Mouse (Mus musculus) lung, embryonic 14.5 days (tissue): ENCODE results near the gene Grm4. TPM values are rescaled to one million over a fixed set of nuclear protein-coding genes. Genes with fewer than 3 reads are reported as not detected.

Experiments
- ATAC-seq: fragments of 200-750 bp; cut with Nextera tagmentation; 2 replicates; pipeline ENCODE4 v1.8.0; 2017; ENCODE audit warnings: mild to moderate bottlenecking, moderate TSS enrichment, moderate library complexity; ENCODE audit not compliant: insufficient read depth
- DNase-seq: peaks from one replicate; pipeline ENCODE4 v3.0.0-alpha.2; 2015
- H3K27ac ChIP-seq: fragments of 300-500 bp; sonication (generic); 2 replicates; pipeline ENCODE4 v1.5.1; 2014; ENCODE audit warnings: low read depth, mild to moderate bottlenecking, moderate library complexity
- H3K27me3 ChIP-seq: fragments of 300-500 bp; sonication (generic); 2 replicates; pipeline ENCODE4 v1.6.1; 2014; ENCODE audit warnings: low read length, control low read depth; ENCODE audit not compliant: insufficient read depth
- H3K36me3 ChIP-seq: fragments of 300-500 bp; sonication (generic); 2 replicates; pipeline ENCODE4 v1.6.1; 2014; ENCODE audit warnings: control low read depth; ENCODE audit not compliant: insufficient read depth
- H3K4me1 ChIP-seq: fragments of 300-500 bp; sonication (generic); 2 replicates; pipeline ENCODE4 v1.6.1; 2014; ENCODE audit warnings: antibody characterized with exemption, control low read depth; ENCODE audit not compliant: insufficient read depth
- H3K4me2 ChIP-seq: fragments of 300-500 bp; sonication (generic); 2 replicates; pipeline ENCODE4 v1.6.1; 2014; ENCODE audit warnings: mild to moderate bottlenecking
- H3K4me3 ChIP-seq: fragments of 300-500 bp; sonication (generic); 2 replicates; pipeline ENCODE4 v1.5.1; 2014; ENCODE audit warnings: low read depth, low read length
- H3K9ac ChIP-seq: fragments of 300-500 bp; sonication (generic); 2 replicates; pipeline ENCODE4 v1.6.1; 2014
- H3K9me3 ChIP-seq: fragments of 300-500 bp; sonication (generic); 2 replicates; pipeline ENCODE4 v1.6.1; 2016; ENCODE audit warnings: low read depth, low read length, control low read depth
- CTCF ChIP-seq: IDR thresholded peaks from 2 replicates; pipeline ENCODE4 v1.5.1; 2016; ENCODE audit warnings: antibody characterized with exemption, low read depth
- WGBS: fragments of 180-500 bp; shearing (Covaris S2); extraction: QIAGEN DNeasy Blood & Tissue Kit; methylation state at CpG from one replicate; pipeline ENCODE4 v1.1.7; 2014; 5-methylcytosine and 5-hydroxymethylcytosine counted together
- polyA plus RNA-seq: library from polyadenylated mRNA; unstranded; fragments of >200 nt; fragmentation: Nextera tagmentation; extraction: Ambion mirVana; gene quantifications from 2 replicates; pipeline ENCODE4 v1.2.1, GENCODE M21; 2014

Gene Grm4
- polyA plus RNA-seq, 1 experiment from 2014 or later, result 0.05 TPM

- TF ChIP-seq CTCF, result peak; percentile 79
- H3K9me3 ChIP-seq, result no peaks in the 10 kb centered on the region
- no peak overlapping the region for H3K4me3 ChIP-seq
- no peak overlapping the region for H3K9ac ChIP-seq
- ATAC-seq (no peak), DNase-seq (peak; percentile 76)
- H3K4me2 ChIP-seq, result no peak overlapping the region
- H3K27me3 ChIP-seq, result peaks cover 46% of the 10 kb centered on the region
- 1% methylated on average over 27 of the region's 27 CpGs for WGBS
- H3K4me1 ChIP-seq, result no peaks in the 10 kb centered on the region
- no peaks in the 10 kb centered on the region for H3K36me3 ChIP-seq
- no peak overlapping the region for H3K27ac ChIP-seq
These were observed 646 bp downstream of the Grm4 start for GRCm38 (mm10) chr17:27520557-27520956.

GRCm38 (mm10) chr17:27518700-27519595 lies 2.3 kb downstream of the Grm4 start:
- no peaks in the 10 kb centered on the region for H3K4me1 ChIP-seq
- no peak overlapping the region for H3K27ac ChIP-seq
- peaks cover 62% of the 10 kb centered on the region for H3K27me3 ChIP-seq
- TF ChIP-seq CTCF, result no peak
- WGBS, result 30% methylated on average over 15 of the region's 15 CpGs
- no peak overlapping the region for H3K4me2 ChIP-seq
- ATAC-seq (0 out of 2 replicates have a peak, but pooled peaks have one; percentile 16), DNase-seq (no peak)
- H3K4me3 ChIP-seq, result no peak overlapping the region
- no peak overlapping the region for H3K9ac ChIP-seq
- H3K9me3 ChIP-seq, result no peaks in the 10 kb centered on the region
- H3K36me3 ChIP-seq, result no peaks in the 10 kb centered on the region

DNA sequence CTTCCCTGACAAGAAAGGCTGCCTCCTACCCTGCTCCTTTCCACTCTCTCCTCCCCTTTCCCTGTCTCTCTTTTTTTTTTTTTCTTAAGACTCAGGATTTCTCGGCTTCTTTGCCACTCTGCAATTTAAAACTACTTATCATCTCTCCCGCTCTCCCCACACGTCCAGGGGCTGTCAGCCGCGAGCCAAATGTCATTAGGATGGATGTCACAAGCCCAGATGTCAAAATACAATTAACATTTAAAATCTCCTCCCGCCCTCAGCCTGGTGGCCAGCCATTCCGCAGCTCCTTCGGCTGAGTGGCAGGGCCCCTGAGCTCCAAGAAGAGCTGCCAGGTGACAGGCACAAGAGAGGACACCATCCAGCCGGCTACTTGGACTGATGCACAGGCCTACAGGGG lies 2.9 kb downstream of the Grm4 start:
- no peaks in the 10 kb centered on the region for H3K9me3 ChIP-seq
- H3K4me1 ChIP-seq, result no peaks in the 10 kb centered on the region
- H3K27me3 ChIP-seq, result peaks cover 68% of the 10 kb centered on the region
- 0 out of 2 replicates have a peak, but pooled peaks have one; percentile 29 for ATAC-seq
- no peak for TF ChIP-seq CTCF
- H3K36me3 ChIP-seq, result no peaks in the 10 kb centered on the region
- H3K27ac ChIP-seq, result no peak overlapping the region
- no peak overlapping the region for H3K9ac ChIP-seq
- peak; percentile 54 for DNase-seq
- no peak overlapping the region for H3K4me3 ChIP-seq
- WGBS, result 15% methylated on average over 9 of the region's 9 CpGs
- H3K4me2 ChIP-seq, result no peak overlapping the region

- peak; percentile 38 for DNase-seq
These were observed 7.1 kb downstream of the Grm4 start for GRCm38 (mm10) chr17:27513916-27514762.

DNA sequence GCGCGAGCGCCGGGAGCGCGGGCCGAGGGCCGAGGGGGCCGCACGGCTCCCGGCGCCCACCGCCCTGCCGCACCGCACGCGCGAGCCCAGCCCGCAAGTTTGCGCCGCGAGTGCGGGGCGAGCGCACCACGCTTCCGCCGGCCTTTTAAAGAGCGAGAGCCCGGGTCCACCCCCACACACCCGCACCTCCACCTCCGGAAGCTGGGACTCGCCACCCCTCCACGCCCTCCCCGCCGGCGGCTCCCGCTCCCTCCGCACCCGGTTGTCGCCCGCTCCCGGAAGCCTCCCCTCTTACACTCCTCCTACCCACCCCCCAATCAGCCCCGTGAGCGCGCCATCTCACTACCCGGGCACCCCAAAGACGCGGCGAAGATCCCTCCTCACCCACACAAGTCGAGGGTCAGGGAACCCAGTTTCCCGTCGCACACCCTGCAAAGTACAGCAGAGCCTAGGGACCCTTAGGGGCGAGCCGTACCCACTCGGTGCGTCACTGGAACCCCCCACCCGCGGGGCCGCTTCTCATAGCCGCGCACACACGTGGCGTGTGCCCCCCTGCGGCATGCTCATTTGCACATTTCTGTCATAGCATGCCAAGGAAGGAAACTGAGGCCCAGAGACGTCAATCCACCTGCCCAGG lies 7.8 kb downstream of the Grm4 start:
- Histone ChIP-seq H3K36me3 (no peaks in the 10 kb centered on the region), H3K4me2 (peak overlapping the region; percentile 96), H3K4me1 (no peaks in the 10 kb centered on the region), H3K9ac (peak overlapping the region; percentile 34), H3K27me3 (peaks cover 87% of the 10 kb centered on the region), H3K9me3 (no peaks in the 10 kb centered on the region), H3K4me3 (peak overlapping the region; percentile 58), H3K27ac (no peak overlapping the region)
- WGBS, result 2% methylated on average over 55 of the region's 66 CpGs
- ATAC-seq (no peak), DNase-seq (no peak)
- no peak for TF ChIP-seq CTCF

More at GRCm38 (mm10) chr17:27513916-27514762, 7.1 kb downstream of the Grm4 start:
- peak overlapping the region; percentile 58; the same call in 1 of the 2 replicates for H3K4me3 ChIP-seq
- no peak for ATAC-seq
- no peaks in the 10 kb centered on the region for H3K36me3 ChIP-seq
- WGBS, result 29% methylated on average over 27 of the region's 27 CpGs
- peak; percentile 61 for TF ChIP-seq CTCF
- H3K27ac ChIP-seq, result no peak overlapping the region
- no peaks in the 10 kb centered on the region for H3K9me3 ChIP-seq
- no peak overlapping the region for H3K4me2 ChIP-seq
- H3K9ac ChIP-seq, result no peak overlapping the region
- H3K27me3 ChIP-seq, result peaks cover 85% of the 10 kb centered on the region
- no peaks in the 10 kb centered on the region for H3K4me1 ChIP-seq

DNA sequence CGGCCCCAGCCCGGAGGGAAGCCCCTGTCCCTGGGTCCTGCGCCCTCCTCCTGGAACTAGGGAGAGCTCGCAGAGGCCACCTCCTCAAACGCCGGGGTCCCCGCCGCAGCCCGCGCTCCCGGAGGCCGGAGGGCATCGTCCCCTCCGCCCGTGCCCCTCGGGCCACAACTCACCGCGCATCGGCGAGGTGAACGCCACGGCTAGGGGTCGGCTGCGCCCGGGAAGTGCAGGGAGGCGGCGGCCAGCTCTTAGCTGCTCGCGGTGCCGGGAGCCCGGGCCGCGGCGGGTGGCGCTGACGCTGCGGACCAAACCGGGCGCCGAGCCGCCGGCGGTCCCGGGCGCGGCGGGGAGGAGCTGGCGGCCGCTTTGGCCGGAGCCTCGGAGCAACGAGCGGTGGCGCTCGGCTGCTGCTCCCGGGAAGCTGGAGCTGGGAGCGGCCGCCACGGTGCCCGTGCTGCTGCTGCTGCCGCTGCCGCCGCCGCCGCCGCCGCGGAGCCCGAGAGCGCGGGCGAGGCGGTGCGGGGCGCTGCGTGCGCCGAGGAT lies 8.5 kb downstream of the Grm4 start:
- no peak overlapping the region for H3K27ac ChIP-seq
- no peak for TF ChIP-seq CTCF

More for the DNA sequence above, 8.5 kb downstream of the Grm4 start:
- H3K27me3 ChIP-seq, result peaks cover 86% of the 10 kb centered on the region
- no peaks in the 10 kb centered on the region for H3K4me1 ChIP-seq
- H3K4me3 ChIP-seq, result peak overlapping the region; percentile 58
- no peaks in the 10 kb centered on the region for H3K9me3 ChIP-seq
- H3K4me2 ChIP-seq, result peak overlapping the region; percentile 96
- ATAC-seq (no peak), DNase-seq (no peak)
- H3K36me3 ChIP-seq, result no peaks in the 10 kb centered on the region
- H3K9ac ChIP-seq, result peak overlapping the region; percentile 34
- 0% methylated on average over 67 of the region's 78 CpGs for WGBS
